Mouse (Mus musculus): Measurements from ENCODE around the gene Trabd2b.

- TF ChIP-seq CTCF (IDR thresholded peaks at IDR 0.05; ENCODE audit: borderline replicate concordance, insufficient read depth, low read depth, low read length), result 0 out of 2 replicates have a peak, but pooled peaks have one; percentile 17
- TF ChIP-seq POLR2A (IDR thresholded peaks at IDR 0.05; ENCODE audit: borderline replicate concordance, insufficient read depth, low read length), result no peak
Measured at GRCm38 (mm10) chr4:114637120-114637519, 230.6 kb downstream of the Trabd2b start.
